In genomic region chr15:67040229-67040628, GRCm38 (mm10) we compare ENCODE assay signal across 8 mouse cellular contexts.
DNase-seq lines count a peak whose midpoint lies in the region; ATAC-seq and TF ChIP-seq lines count a peak whose summit lies in the region.

No protein-coding gene starts in this region.

- peak overlapping the region; percentile 68 for H3K4me3 ChIP-seq in erythroblast, embryonic 14.5 days (replicated peaks)
- no peak overlapping the region for H3K4me3 ChIP-seq in liver, embryonic 14.5 days (ENCODE audit: insufficient read depth in 1 of 2, low read depth in 2 of 2, low read length in 2 of 2)

- no peaks in the 10 kb centered on the region for H3K9me3 ChIP-seq in erythroblast, embryonic 14.5 days (ENCODE audit: control insufficient read depth, low read length)
- no peaks in the 10 kb centered on the region for H3K9me3 ChIP-seq in liver, embryonic 14.5 days (ENCODE audit: control insufficient read depth, low read length)

- H3K36me3 ChIP-seq in erythroblast, embryonic 14.5 days (ENCODE audit: control insufficient read depth): no peaks in the 10 kb centered on the region
- H3K36me3 ChIP-seq in liver, embryonic 14.5 days (replicated peaks; ENCODE audit: control insufficient read depth, insufficient read depth, low read depth): no peaks in the 10 kb centered on the region

- H3K4me2 ChIP-seq in liver, embryonic 14.5 days (ENCODE audit: low read depth): peak overlapping the region; percentile 64

- 25% methylated on average over 12 of the region's 12 CpGs for whole genome bisulfite sequencing in liver, embryonic 14.5 days (ENCODE audit: insufficient replicate concordance)

- H3K9ac ChIP-seq in liver, embryonic 14.5 days (replicated peaks): no peak overlapping the region

- H3K27ac ChIP-seq in liver, embryonic 14.5 days: no peak overlapping the region

- H3K4me1 ChIP-seq in erythroblast, embryonic 14.5 days (ENCODE audit: control insufficient read depth): peaks cover 19% of the 10 kb centered on the region
- peaks cover 3 to 8% of the 10 kb centered on the region in 2 experiments; a peak in 2 of 4 replicates for H3K4me1 ChIP-seq in liver, embryonic 14.5 days (replicated peaks; ENCODE audit: control insufficient read depth in 2 of 2, insufficient read depth in 2 of 2, low read length in 1 of 2)

- no peak for TF ChIP-seq CTCF in liver, embryonic 14.5 days (IDR thresholded peaks at IDR 0.05; ENCODE audit: low read depth)

- no peaks in the 10 kb centered on the region; the same call in 1 of the 2 replicates for H3K27me3 ChIP-seq in erythroblast, embryonic 14.5 days (ENCODE audit: control insufficient read depth)
- no peaks in the 10 kb centered on the region for H3K27me3 ChIP-seq in liver, embryonic 14.5 days (ENCODE audit: control insufficient read depth, insufficient read depth, low read length)

- DNase-seq in testis, postnatal 10 days (ENCODE audit: low spot score): peak; percentile 48
- no peak for DNase-seq in testis, postnatal 14 days (ENCODE audit: low spot score)
- no peak for DNase-seq in liver, embryonic 14.5 days (ENCODE audit: low read depth in 3 of 3, low spot score in 3 of 3)
- DNase-seq in cerebellum, postnatal 36 days: no peak
- DNase-seq in layer of hippocampus, postnatal 36 days: no peak
- no peak for DNase-seq in c-Kit-positive CD71-positive TER-119-positive erythroid progenitor cells, embryonic 14.5 days (ENCODE audit: low spot score)

- no peak for ATAC-seq in erythroblast, adult 5-6 weeks (replicated peaks; ENCODE audit: low FRiP score, poor library complexity, severe bottlenecking)
- no peak for ATAC-seq in liver, embryonic 14.5 days (ENCODE audit: insufficient read depth)

- TF ChIP-seq EP300 in liver, embryonic 14.5 days (IDR thresholded peaks at IDR 0.05; ENCODE audit: low read depth): no peak
